Mouse (Mus musculus) hindbrain, embryonic 13.5 days (tissue): ENCODE measurements around the gene Cer1. TPM values are rescaled to one million over a fixed set of nuclear protein-coding genes. Genes with fewer than 3 reads are reported as not detected.
A peak's percentile ranks its signal among the peaks of the same experiment; 100 is the strongest.

Source experiments
- ATAC-seq: fragments of 200-750 bp; cut with Nextera tagmentation; 2 replicates; pipeline ENCODE4 v1.8.0; 2017; ENCODE audit warnings: moderate TSS enrichment; ENCODE audit not compliant: low FRiP score
- H3K27ac ChIP-seq: fragments of 300-500 bp; sonication (generic); 2 replicates; pipeline ENCODE4 v1.5.1; 2015; ENCODE audit warnings: inconsistent platforms, mild to moderate bottlenecking, moderate library complexity
- H3K27me3 ChIP-seq: fragments of 300-500 bp; sonication (generic); 2 replicates; pipeline ENCODE4 v1.6.1; 2015; ENCODE audit warnings: mild to moderate bottlenecking, inconsistent platforms
- H3K36me3 ChIP-seq: fragments of 300-500 bp; sonication (generic); 2 replicates; pipeline ENCODE4 v1.6.1; 2015; ENCODE audit warnings: mild to moderate bottlenecking, inconsistent platforms
- H3K4me1 ChIP-seq: fragments of 300-500 bp; sonication (generic); replicated peaks from 2 replicates; pipeline ENCODE4 v1.6.1; 2015; ENCODE audit warnings: inconsistent platforms
- H3K4me2 ChIP-seq: fragments of 300-500 bp; sonication (generic); 2 replicates; pipeline ENCODE4 v1.6.1; 2015; ENCODE audit warnings: inconsistent platforms, mild to moderate bottlenecking, moderate library complexity
- H3K4me3 ChIP-seq: fragments of 300-500 bp; sonication (generic); 2 replicates; pipeline ENCODE4 v1.5.1; 2015; ENCODE audit warnings: mild to moderate bottlenecking, inconsistent platforms
- H3K9ac ChIP-seq: fragments of 300-500 bp; sonication (generic); 2 replicates; pipeline ENCODE4 v1.6.1; 2015; ENCODE audit warnings: mild to moderate bottlenecking, inconsistent platforms
- H3K9me3 ChIP-seq: fragments of 300-500 bp; sonication (generic); 2 replicates; pipeline ENCODE4 v1.6.1; 2016; ENCODE audit warnings: inconsistent platforms
- WGBS: fragments of 180-500 bp; shearing (Covaris S2); methylation state at CpG from one replicate; pipeline ENCODE4 v1.1.7; 2015; 5-methylcytosine and 5-hydroxymethylcytosine counted together
- polyA plus RNA-seq: library from polyadenylated mRNA; unstranded; fragments of >200 nt; fragmentation: Nextera tagmentation; extraction: Ambion mirVana; gene quantifications from 2 replicates; pipeline ENCODE4 v1.2.1, GENCODE M21; 2015

The Cer1 gene
- polyA plus RNA-seq, 1 experiment from 2014 or later: not detected

- H3K27me3 ChIP-seq: no peaks in the 10 kb centered on the region
- no peak overlapping the region for H3K27ac ChIP-seq
- no peak overlapping the region for H3K4me2 ChIP-seq
- no peaks in the 10 kb centered on the region; the same call in 1 of the 2 replicates for H3K4me1 ChIP-seq
- no peak overlapping the region for H3K4me3 ChIP-seq
- WGBS: 88% methylated on average over 5 of the region's 5 CpGs
- H3K9me3 ChIP-seq: no peaks in the 10 kb centered on the region
- no peak overlapping the region for H3K9ac ChIP-seq
- ATAC-seq: no peak
- no peaks in the 10 kb centered on the region for H3K36me3 ChIP-seq
Observed at GRCm38 (mm10) chr4:82892247-82892646, 7.3 kb upstream of the Cer1 start.

GRCm38 (mm10) chr4:82891566-82891965, 6.6 kb upstream of the Cer1 start:
- Histone ChIP-seq H3K27me3 (no peaks in the 10 kb centered on the region), H3K4me2 (no peak overlapping the region), H3K9me3 (no peaks in the 10 kb centered on the region), H3K9ac (no peak overlapping the region), H3K4me3 (no peak overlapping the region), H3K4me1 (no peaks in the 10 kb centered on the region; the same call in 1 of the 2 replicates), H3K27ac (no peak overlapping the region), H3K36me3 (no peaks in the 10 kb centered on the region)
- ATAC-seq: no peak
- WGBS: 81% methylated on average over 2 of the region's 2 CpGs

GRCm38 (mm10) chr4:82891049-82891448, 6.1 kb upstream of the Cer1 start:
- Histone ChIP-seq H3K27me3 (no peaks in the 10 kb centered on the region), H3K9me3 (no peaks in the 10 kb centered on the region), H3K27ac (0 out of 2 replicates have a peak overlapping the region, but pooled peaks have one; percentile 12), H3K36me3 (no peaks in the 10 kb centered on the region), H3K9ac (no peak overlapping the region), H3K4me3 (no peak overlapping the region), H3K4me1 (no peaks in the 10 kb centered on the region; the same call in 1 of the 2 replicates), H3K4me2 (no peak overlapping the region)
- ATAC-seq: no peak; the same call in 1 of the 2 replicates
- 65% methylated on average over 7 of the region's 7 CpGs for WGBS

- no peaks in the 10 kb centered on the region for H3K27me3 ChIP-seq
- ATAC-seq: no peak
- no peaks in the 10 kb centered on the region for H3K9me3 ChIP-seq
- WGBS: 87% methylated on average over 4 of the region's 4 CpGs
- no peak overlapping the region for H3K4me3 ChIP-seq
- H3K4me2 ChIP-seq: no peak overlapping the region
- no peaks in the 10 kb centered on the region for H3K36me3 ChIP-seq
- H3K27ac ChIP-seq: 0 out of 2 replicates have a peak overlapping the region, but pooled peaks have one; percentile 12
- no peaks in the 10 kb centered on the region; the same call in 1 of the 2 replicates for H3K4me1 ChIP-seq
- no peak overlapping the region for H3K9ac ChIP-seq
Observed at GRCm38 (mm10) chr4:82890585-82890984, 5.6 kb upstream of the Cer1 start.

- WGBS: 51% methylated on average over 2 of the region's 2 CpGs
- Histone ChIP-seq H3K4me1 (peaks cover 7% of the 10 kb centered on the region), H3K27me3 (no peaks in the 10 kb centered on the region), H3K27ac (no peak overlapping the region), H3K9me3 (no peaks in the 10 kb centered on the region), H3K4me3 (no peak overlapping the region), H3K4me2 (no peak overlapping the region), H3K9ac (no peak overlapping the region), H3K36me3 (no peaks in the 10 kb centered on the region)
- ATAC-seq: no peak
Observed at GRCm38 (mm10) chr4:82886148-82886547, 1.2 kb upstream of the Cer1 start.

- H3K27me3 ChIP-seq: no peaks in the 10 kb centered on the region
- H3K9me3 ChIP-seq: no peaks in the 10 kb centered on the region
- peaks cover 7% of the 10 kb centered on the region; the same call in 1 of the 2 replicates for H3K4me1 ChIP-seq
- no peaks in the 10 kb centered on the region for H3K36me3 ChIP-seq
- no peak overlapping the region for H3K4me3 ChIP-seq
- H3K27ac ChIP-seq: no peak overlapping the region
- no peak overlapping the region for H3K4me2 ChIP-seq
- H3K9ac ChIP-seq: no peak overlapping the region
- WGBS: 41% methylated on average over 1 of the region's 1 CpGs
- no peak for ATAC-seq
Observed at GRCm38 (mm10) chr4:82885535-82885913, 576 bp upstream of the Cer1 start.

- ATAC-seq: no peak
- WGBS: 82% methylated on average over 9 of the region's 9 CpGs
- no peak overlapping the region for H3K4me3 ChIP-seq
Observed at GRCm38 (mm10) chr4:82882500-82882899, 2.4 kb downstream of the Cer1 start.

GRCm38 (mm10) chr4:82881366-82881765, 3.6 kb downstream of the Cer1 start:
- H3K4me3 ChIP-seq: no peak overlapping the region
- H3K27me3 ChIP-seq: no peaks in the 10 kb centered on the region
- H3K4me2 ChIP-seq: no peak overlapping the region
- no peaks in the 10 kb centered on the region for H3K36me3 ChIP-seq
- H3K4me1 ChIP-seq: peaks cover 7% of the 10 kb centered on the region; the same call in 1 of the 2 replicates
- no peak overlapping the region for H3K9ac ChIP-seq
- no peak overlapping the region for H3K27ac ChIP-seq
- WGBS: 79% methylated on average over 3 of the region's 3 CpGs
- H3K9me3 ChIP-seq: no peaks in the 10 kb centered on the region
- ATAC-seq: no peak

More at GRCm38 (mm10) chr4:82882500-82882899, 2.4 kb downstream of the Cer1 start:
- Histone ChIP-seq H3K36me3 (no peaks in the 10 kb centered on the region), H3K4me2 (no peak overlapping the region), H3K9me3 (no peaks in the 10 kb centered on the region), H3K9ac (no peak overlapping the region), H3K27me3 (no peaks in the 10 kb centered on the region), H3K4me1 (peaks cover 7% of the 10 kb centered on the region; the same call in 1 of the 2 replicates), H3K27ac (no peak overlapping the region)

- no peak overlapping the region for H3K4me3 ChIP-seq
- no peak overlapping the region for H3K27ac ChIP-seq
- ATAC-seq: no peak
- H3K27me3 ChIP-seq: no peaks in the 10 kb centered on the region
- no peak overlapping the region for H3K4me2 ChIP-seq
- no peaks in the 10 kb centered on the region for H3K9me3 ChIP-seq
- H3K36me3 ChIP-seq: no peaks in the 10 kb centered on the region
- H3K4me1 ChIP-seq: peaks cover 7% of the 10 kb centered on the region; the same call in 1 of the 2 replicates
- WGBS: 90% methylated on average over 2 of the region's 2 CpGs
- H3K9ac ChIP-seq: no peak overlapping the region
Observed at GRCm38 (mm10) chr4:82880243-82880642, 4.7 kb downstream of the Cer1 start.

- no peaks in the 10 kb centered on the region for H3K9me3 ChIP-seq
- ATAC-seq: no peak
- H3K4me1 ChIP-seq: no peaks in the 10 kb centered on the region
- H3K27ac ChIP-seq: no peak overlapping the region
- 91% methylated on average over 6 of the region's 6 CpGs for WGBS
- H3K36me3 ChIP-seq: no peaks in the 10 kb centered on the region
- H3K27me3 ChIP-seq: no peaks in the 10 kb centered on the region
- no peak overlapping the region for H3K4me3 ChIP-seq
- H3K9ac ChIP-seq: no peak overlapping the region
- H3K4me2 ChIP-seq: no peak overlapping the region
Observed at GRCm38 (mm10) chr4:82879152-82879551, 5.8 kb downstream of the Cer1 start.

- Histone ChIP-seq H3K4me3 (no peak overlapping the region), H3K4me1 (no peaks in the 10 kb centered on the region; the same call in 1 of the 2 replicates), H3K27ac (no peak overlapping the region), H3K36me3 (no peaks in the 10 kb centered on the region), H3K9ac (no peak overlapping the region), H3K27me3 (no peaks in the 10 kb centered on the region), H3K4me2 (no peak overlapping the region), H3K9me3 (no peaks in the 10 kb centered on the region)
- ATAC-seq: no peak
- 85% methylated on average over 2 of the region's 2 CpGs for WGBS
Observed at GRCm38 (mm10) chr4:82876656-82877055, 8.3 kb downstream of the Cer1 start.

GRCm38 (mm10) chr4:82875532-82875931, 9.4 kb downstream of the Cer1 start:
- Histone ChIP-seq H3K4me3 (no peak overlapping the region), H3K9me3 (no peaks in the 10 kb centered on the region), H3K27me3 (no peaks in the 10 kb centered on the region), H3K36me3 (no peaks in the 10 kb centered on the region), H3K27ac (no peak overlapping the region), H3K4me1 (no peaks in the 10 kb centered on the region; the same call in 1 of the 2 replicates), H3K4me2 (no peak overlapping the region), H3K9ac (no peak overlapping the region)
- no peak for ATAC-seq
- 80% methylated on average over 4 of the region's 4 CpGs for WGBS

- H3K4me3 ChIP-seq: no peak overlapping the region
- H3K4me2 ChIP-seq: no peak overlapping the region
- 77% methylated on average over 4 of the region's 4 CpGs for WGBS
- no peak for ATAC-seq
- no peaks in the 10 kb centered on the region; the same call in 1 of the 2 replicates for H3K4me1 ChIP-seq
- no peaks in the 10 kb centered on the region for H3K36me3 ChIP-seq
- no peak overlapping the region for H3K9ac ChIP-seq
- H3K27ac ChIP-seq: no peak overlapping the region
- no peaks in the 10 kb centered on the region for H3K9me3 ChIP-seq
- H3K27me3 ChIP-seq: no peaks in the 10 kb centered on the region
Observed at GRCm38 (mm10) chr4:82874791-82875190, 10.2 kb downstream of the Cer1 start.
